Mouse (Mus musculus) embryo, embryonic 10.5 days (tissue): ENCODE data around the gene Trim38.

Experiments used
- DNase-seq: peaks from one replicate; pipeline ENCODE4 v3.0.0-alpha.2; 2015; ENCODE audit warnings: low spot score

Trim38 gene

GRCm38 (mm10) chr13:23836630-23837029 is 66.9 kb downstream of the Trim38 start:
- DNase-seq = no peak

- no peak for DNase-seq
These were observed 69.6 kb downstream of the Trim38 start, which contains the start of gene Slc17a3 for GRCm38 (mm10) chr13:23839308-23839707. TSS of gene Slc17a3 (plus strand) at chr13:23839434.
